Mouse (Mus musculus): ENCODE measurements around the gene Cry2. TPM values are rescaled to one million over a fixed set of nuclear protein-coding genes. Genes with fewer than 3 reads are reported as not detected.

Cry2 gene
- total RNA-seq, 2 experiments from 2014 or later = 21.8 to 33.4 TPM

DNA sequence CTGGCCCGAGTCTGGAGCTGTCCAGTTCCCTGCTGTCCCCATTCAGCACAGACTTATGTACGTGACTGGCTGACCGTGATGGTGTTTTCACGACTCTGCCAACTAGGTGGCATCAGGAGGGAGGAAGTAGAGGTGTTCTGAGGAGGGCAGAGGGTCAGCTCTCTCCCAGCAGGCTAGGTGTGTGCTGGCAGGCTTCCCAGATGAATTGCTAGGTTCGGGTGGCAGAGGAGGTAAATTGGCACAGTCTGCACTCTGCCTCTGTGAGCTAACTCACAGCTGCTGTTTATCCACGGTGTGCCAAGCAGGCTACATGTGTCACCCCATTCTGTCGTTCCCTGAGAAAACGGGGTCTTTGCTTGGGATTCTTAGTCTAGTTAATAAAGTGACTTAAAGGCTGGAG lies 12.8 kb upstream of the Cry2 start:
- DNase-seq = no peak
- intact Hi-C loops (cut with DNase I) = no loop called here

GRCm38 (mm10) chr2:92445890-92446289 lies 12.0 kb upstream of the Cry2 start:
- no peak for DNase-seq

GRCm38 (mm10) chr2:92444376-92444775 lies 10.5 kb upstream of the Cry2 start:
- no peak for DNase-seq
- intact Hi-C loops (cut with DNase I) = no loop called here

More at GRCm38 (mm10) chr2:92445890-92446289, 12.0 kb upstream of the Cry2 start:
- intact Hi-C loops (cut with DNase I) = no loop called here

DNA sequence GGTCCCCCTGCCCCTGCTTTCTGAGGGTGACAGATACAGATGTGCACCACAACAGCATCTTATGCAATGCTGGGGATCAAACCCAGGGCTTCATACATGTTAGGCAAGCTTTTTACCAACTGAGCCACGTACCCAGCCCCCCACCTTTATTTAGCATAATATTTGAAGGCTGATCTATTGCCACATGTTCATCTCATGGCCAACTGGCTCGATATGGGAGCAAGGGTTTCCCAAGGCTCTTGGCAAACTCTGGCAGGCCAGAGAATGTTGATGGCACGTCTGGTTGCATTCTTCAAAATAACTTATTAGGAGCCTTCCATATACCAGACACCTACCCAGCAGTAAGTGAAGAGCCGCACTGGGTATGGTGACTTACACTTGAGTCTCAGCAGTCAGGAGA lies 9.5 kb upstream of the Cry2 start:
- no peak for DNase-seq
- intact Hi-C loops (cut with DNase I) = no loop called here

DNA sequence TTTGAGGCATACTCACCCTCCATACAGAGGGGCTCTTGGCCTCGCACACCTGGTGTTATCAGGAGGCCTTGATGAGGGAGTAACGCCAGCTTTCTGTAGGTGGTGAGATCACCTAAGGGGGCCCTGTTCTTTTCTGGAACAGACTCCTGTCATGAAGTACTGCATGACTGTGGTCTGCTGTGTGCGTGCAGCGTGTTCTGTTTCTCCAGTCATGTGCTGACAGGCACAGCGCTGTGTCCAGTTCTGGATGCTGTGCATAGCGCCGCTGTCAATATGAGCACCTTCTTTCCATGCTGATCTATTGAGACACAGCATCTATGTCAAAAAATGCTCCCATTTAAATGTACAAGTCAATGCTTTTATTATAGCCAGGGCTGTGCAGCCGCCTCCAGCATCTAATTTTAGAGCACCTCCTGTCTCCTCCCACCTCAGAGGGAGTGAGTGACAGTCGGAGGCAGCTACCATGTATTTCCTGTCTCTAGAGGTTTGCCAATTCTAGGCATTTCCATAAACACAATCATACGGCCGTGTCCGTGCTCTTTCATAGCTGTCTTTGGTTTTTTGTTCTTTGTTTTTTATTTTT lies 8.7 kb upstream of the Cry2 start:
- DNase-seq = no peak
- intact Hi-C loops (cut with DNase I) = no loop called here

- intact Hi-C loops (cut with DNase I) = no loop called here
- DNase-seq = no peak
Observed at GRCm38 (mm10) chr2:92440432-92440831, 6.6 kb upstream of the Cry2 start.

DNA sequence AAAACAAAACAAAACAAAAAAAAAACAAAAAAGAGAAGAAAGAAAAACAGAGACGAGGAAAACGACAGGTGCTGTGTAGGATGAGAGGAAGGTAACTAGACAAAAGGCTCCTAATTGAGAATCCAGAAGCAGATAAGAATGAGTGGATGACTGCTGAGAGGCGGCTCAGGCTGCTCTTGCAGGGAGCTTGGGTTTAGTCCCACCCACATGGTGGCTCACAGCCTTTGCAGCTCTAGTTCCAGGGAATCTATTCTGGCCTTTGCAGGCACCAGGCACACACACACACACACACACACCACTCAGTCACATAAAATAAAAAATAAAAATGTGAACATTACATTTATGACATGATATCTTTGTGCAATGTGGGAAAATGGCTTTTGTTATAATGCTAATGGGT lies 4.7 kb upstream of the Cry2 start:
- intact Hi-C loops (cut with DNase I) = loop anchor here (2.0 to 10.0 kb wide), 4 partner anchors 64 to 454 kb away; partner anchors contain the start of genes Large2 and Pex16
- no peak for DNase-seq

GRCm38 (mm10) chr2:92437875-92438274 lies 4.0 kb upstream of the Cry2 start:
- intact Hi-C loops (cut with DNase I) = loop anchor here (2.0 to 10.0 kb wide), 4 partner anchors 63 to 453 kb away; partner anchors contain the start of genes Large2 and Pex16
- DNase-seq = peak; percentile 83 to 84

GRCm38 (mm10) chr2:92437366-92437765 lies 3.5 kb upstream of the Cry2 start:
- no peak for DNase-seq
- intact Hi-C loops (cut with DNase I) = loop anchor here (10.0 kb wide), 1 partner anchor 453 kb away; no protein-coding TSS in a partner anchor

GRCm38 (mm10) chr2:92435023-92435422 lies 1.2 kb upstream of the Cry2 start:
- intact Hi-C loops (cut with DNase I) = loop anchor here (2.0 to 10.0 kb wide), 3 partner anchors 14 to 450 kb away; no protein-coding TSS in a partner anchor
- DNase-seq = no peak

DNA sequence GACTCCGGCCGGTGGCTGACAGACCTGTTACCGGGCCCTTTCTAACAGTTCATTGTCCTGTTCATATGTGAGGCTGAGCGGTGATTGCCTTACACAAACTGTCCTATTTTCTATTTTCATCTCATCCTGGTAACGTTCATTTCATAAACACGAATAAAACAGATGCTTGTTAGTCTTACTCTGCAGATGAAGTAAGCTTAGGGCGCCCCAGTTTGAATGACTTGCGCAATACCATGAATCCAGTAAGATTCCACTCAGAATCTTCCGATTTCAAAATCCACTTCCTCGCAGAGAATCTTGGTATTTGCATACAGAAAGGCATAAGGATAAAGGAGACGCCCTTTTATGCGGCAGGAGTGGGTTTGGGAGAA lies 517 bp upstream of the Cry2 start:
- intact Hi-C loops (cut with DNase I) = loop anchor here (2.0 to 10.0 kb wide), 5 partner anchors 14 to 450 kb away; no protein-coding TSS in a partner anchor
- DNase-seq = no peak

DNA sequence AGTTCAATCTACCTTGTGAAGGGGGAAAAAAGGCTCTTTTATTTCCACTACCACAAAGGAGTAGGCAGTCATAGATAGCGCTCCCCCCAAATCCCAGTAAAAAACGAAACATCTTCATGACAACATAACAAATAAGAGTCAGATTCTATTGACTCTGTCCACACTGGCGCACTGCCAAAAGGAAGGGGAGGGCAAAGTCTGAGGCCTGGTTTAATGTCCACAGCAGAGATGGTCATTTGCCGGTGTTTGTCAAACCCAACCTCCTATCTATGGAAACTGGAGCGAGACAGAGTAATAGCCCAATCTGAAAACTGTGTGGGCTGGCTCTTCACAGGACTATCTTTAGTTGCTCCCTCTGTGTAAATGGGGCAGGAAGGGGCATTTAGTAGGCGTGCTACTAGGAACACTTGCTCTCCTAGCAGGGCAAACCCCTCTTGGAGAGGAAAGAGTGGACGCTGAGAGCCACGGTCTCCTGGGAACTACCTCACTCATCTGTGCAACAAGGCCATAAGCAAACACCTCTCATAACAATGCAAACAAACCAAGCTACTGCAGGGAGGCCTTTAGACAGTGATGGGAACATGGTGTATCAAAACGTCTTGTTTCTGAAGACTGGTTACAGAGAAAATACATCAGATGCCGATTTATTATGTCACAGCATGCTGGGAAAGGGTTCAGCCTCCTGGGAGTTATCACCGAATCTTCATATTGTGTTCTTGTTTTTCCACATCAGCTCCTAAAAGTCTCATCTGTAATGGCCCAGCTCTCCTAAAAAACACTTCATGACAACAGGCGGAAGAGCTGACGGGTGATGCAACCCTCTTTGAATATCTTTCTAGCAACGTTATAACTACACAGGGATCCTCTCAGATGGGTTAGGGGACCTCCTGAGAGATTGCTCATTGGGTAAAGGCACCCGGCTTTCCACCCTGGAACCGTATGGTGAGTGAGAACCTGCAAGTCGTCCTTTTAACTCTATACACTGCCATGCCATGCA lies 1.2 kb downstream of the Cry2 start:
- peak; percentile 63 to 64 for DNase-seq
- intact Hi-C loops (cut with DNase I) = loop anchor here (5.0 to 10.0 kb wide), 3 partner anchors 375 to 448 kb away; no protein-coding TSS in a partner anchor

DNA sequence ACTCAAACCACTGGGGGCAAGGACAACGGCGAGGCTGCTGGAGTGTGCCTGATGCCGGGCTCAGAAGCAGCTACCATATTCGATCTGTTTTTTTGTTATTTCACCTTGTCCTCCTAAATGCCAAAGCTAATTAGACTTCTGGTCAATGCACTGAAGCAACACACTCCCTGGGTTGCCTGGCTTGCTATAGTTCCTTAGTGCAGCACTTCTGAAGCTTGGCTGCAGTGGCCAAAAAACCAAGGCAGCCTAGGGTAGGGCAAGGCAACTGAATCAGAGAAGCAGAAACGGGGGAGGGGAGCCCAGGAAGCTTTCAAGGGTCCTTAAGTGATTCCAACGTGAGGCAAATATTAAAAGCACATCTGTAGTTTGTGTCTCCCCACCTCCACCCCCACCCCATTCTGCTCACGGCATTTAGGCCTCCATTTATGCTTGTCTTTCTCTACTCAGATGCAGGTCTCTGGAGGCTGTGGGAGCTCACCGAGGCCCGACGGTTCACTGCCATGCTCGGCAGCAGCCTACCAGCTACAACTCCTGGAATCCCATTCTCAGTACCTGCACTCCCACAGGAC lies 2.1 kb downstream of the Cry2 start:
- intact Hi-C loops (cut with DNase I) = loop anchor here (5.0 to 10.0 kb wide), 3 partner anchors 374 to 447 kb away; no protein-coding TSS in a partner anchor
- DNase-seq = no peak

DNA sequence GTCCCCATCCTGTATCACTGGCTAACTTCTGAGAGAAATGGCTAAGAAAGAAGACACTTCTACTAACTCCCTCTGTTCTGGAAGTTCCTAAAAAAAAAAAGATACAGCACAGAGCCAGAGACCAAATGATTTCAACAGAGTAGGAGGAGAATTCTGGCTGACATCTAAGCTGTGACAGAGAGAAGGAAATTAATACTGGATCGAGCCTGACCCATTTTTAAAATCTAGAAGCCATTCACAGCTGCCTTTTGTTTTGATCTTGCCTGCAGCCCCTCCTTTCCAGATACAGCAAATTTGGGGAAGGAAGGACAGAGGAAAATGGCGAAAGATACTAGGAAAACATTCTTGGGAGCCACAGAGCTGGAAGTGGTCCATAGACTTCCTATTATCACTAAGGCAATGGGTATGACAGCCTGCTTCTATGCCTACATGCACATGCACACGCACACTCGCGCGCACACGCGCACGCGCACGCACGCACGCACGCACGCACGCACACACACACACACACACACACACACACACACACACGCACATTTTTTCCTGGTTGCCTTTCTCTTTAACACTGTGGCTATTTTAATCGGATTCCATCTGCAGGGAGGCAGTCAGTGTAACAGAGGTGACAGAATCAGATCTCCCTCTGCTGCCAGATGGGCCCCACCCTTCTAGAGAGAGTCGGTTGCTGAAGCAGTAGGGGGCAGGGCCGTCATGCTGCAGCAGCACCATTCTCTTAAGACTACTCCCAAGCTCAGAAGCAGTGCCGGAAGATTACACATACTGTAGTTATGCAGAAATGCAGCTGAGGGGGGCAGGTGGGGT lies 2.9 kb downstream of the Cry2 start:
- intact Hi-C loops (cut with DNase I) = loop anchor here (5.0 to 10.0 kb wide), 3 partner anchors 374 to 446 kb away; no protein-coding TSS in a partner anchor

GRCm38 (mm10) chr2:92430089-92430488 lies 3.8 kb downstream of the Cry2 start:
- no peak for DNase-seq
- intact Hi-C loops (cut with DNase I) = loop anchor here (5.0 to 10.0 kb wide), 3 partner anchors 373 to 445 kb away; no protein-coding TSS in a partner anchor

More for the DNA sequence above, 2.9 kb downstream of the Cry2 start:
- DNase-seq = peak; percentile 35 to 59

DNA sequence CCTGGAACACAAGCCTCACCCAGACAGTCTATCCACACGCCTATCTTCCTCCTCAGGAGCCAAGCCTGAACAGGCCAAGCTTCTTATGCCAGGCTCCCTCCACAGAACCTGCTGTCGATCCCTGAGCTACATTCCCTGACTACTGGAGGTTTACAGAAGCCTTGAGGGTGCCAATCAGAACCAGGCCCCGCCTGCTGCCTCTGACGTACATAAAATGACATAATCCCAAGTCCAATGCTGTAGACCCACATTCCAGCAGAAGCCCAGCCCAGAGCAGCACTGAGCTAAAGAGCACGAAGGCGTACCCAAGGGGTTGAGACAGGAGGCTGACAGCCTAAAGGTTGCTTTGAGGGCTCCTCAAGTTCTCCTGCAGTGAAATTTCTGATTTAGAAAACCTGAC lies 6.0 kb downstream of the Cry2 start:
- intact Hi-C loops (cut with DNase I) = no loop called here
- peak; percentile 68 to 70 for DNase-seq

- peak; percentile 50 for DNase-seq
- intact Hi-C loops (cut with DNase I) = no loop called here
Observed at GRCm38 (mm10) chr2:92426426-92426825, 7.4 kb downstream of the Cry2 start.

GRCm38 (mm10) chr2:92425366-92425765 lies 8.5 kb downstream of the Cry2 start:
- intact Hi-C loops (cut with DNase I) = no loop called here
- no peak for DNase-seq

- intact Hi-C loops (cut with DNase I) = no loop called here
- DNase-seq = peak; percentile 50 to 70
Observed at GRCm38 (mm10) chr2:92424462-92425308, 9.2 kb downstream of the Cry2 start.
